Mouse (Mus musculus): ENCODE measurements around the gene Dennd4b. TPM values are rescaled to one million over a fixed set of nuclear protein-coding genes. Genes with fewer than 3 reads are reported as not detected.

Dennd4b gene
- polyA plus RNA-seq, 1 experiment from 2014 or later, result 7.4 TPM

DNA sequence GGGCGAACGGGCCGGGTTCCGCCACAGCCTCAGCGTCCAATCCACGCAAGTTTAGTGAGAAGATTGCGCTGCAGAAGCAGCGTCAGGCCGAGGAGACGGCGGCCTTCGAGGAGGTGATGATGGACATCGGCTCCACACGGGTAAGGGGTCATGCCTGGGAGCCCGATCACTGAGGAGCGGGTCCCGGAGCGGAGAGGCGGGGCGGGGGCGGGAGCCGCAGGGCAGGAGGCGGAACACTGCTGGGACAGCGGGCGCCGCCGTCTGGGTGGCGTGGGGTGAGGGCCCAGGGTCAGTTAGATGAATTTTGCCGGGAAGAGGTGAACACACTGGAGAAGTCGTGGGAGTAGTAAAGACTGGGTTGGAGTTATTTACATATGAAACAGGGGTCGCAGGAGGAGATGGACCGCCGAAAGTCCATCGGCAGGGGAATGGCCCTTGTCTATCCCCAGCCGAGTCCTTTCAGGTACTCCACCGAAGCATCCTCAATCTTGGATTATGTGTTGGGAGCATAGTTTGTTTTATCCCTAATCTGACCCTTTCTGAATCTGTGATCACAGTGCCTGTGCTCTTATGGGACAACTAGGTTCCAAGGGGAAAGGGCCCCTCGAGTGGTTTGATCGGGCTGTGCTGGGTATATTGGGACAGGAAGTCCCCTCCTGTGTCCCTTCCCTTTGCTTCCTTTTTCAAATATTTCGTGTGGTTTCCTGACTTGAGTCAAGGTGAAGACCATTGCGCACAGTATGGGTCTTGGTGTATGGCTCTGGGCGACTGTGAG, 10.4 kb upstream of the Dennd4b start:
- Histone ChIP-seq H3K27ac (peak overlapping the region; percentile 80), H3K36me3 (replicated peaks) (peaks cover 26% of the 10 kb centered on the region), H3K4me1 (peaks cover 21% of the 10 kb centered on the region), H3K27me3 (replicated peaks) (no peaks in the 10 kb centered on the region), H3K9me3 (no peaks in the 10 kb centered on the region), H3K4me2 (peak overlapping the region; percentile 89), H3K9ac (peak overlapping the region; percentile 96), H3K4me3 (peak overlapping the region; percentile 95)
- ATAC-seq (replicated peaks), result peak; percentile 65
- WGBS, result 1% methylated on average over 41 of the region's 41 CpGs

DNA sequence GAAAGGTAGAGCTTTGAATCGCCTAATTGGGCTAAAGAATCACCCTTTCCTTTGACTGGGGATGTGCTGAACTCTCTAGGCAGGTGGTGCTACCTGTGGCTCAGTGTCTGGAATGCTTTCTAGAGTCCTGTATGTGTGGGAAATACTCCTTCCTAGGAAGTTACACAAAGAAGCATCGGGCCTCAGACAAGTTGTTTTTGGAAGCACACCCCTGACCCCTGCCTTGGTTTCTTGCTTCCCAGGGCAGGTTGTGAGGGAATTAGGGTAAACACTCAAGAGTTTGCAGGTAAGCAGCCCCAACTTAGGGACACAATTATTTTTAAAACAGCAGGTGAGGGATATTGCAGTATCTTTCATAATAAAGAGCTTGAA, 9.8 kb upstream of the Dennd4b start:
- peak overlapping the region; percentile 96 for H3K9ac ChIP-seq
- H3K4me1 ChIP-seq, result peaks cover 20% of the 10 kb centered on the region
- WGBS, result 23% methylated on average over 2 of the region's 2 CpGs
- no peaks in the 10 kb centered on the region for H3K9me3 ChIP-seq
- H3K4me3 ChIP-seq, result peak overlapping the region; percentile 95
- peak overlapping the region; percentile 89 for H3K4me2 ChIP-seq
- H3K27me3 ChIP-seq (replicated peaks), result no peaks in the 10 kb centered on the region
- H3K36me3 ChIP-seq (replicated peaks), result peaks cover 31% of the 10 kb centered on the region
- H3K27ac ChIP-seq, result no peak overlapping the region; the same call in 1 of the 2 replicates
- no peak for ATAC-seq (replicated peaks)

DNA sequence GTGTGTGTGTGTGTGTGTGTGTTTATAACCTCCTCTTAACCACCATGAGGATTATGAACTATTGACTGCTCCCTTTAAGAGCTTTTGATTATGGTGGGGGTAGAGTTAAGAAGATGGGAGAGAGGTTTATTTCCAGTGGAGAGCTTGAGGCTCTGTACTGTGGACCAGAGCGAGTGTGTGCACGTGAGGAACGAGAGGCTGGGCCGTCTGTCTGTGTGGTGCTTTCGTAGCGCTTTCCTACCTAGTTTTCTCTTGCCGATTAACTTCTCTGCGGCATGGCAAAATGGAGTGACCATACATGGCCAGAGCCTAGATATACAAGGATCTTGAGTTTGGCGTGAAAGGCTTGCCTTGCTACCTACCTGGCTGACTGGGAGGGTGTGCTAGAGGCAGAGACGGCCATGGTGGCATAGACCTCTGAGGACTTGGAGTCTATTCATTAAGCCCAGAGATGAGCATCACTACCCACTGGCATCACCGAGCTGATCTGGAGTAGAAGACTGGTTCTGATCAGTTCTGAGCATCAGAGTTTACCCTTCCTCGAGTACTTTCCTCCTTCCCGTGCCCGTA, 9.1 kb upstream of the Dennd4b start:
- Histone ChIP-seq H3K9ac (no peak overlapping the region), H3K36me3 (replicated peaks) (peaks cover 38% of the 10 kb centered on the region), H3K4me3 (no peak overlapping the region), H3K27ac (no peak overlapping the region), H3K9me3 (no peaks in the 10 kb centered on the region), H3K4me2 (no peak overlapping the region), H3K4me1 (peaks cover 20% of the 10 kb centered on the region), H3K27me3 (replicated peaks) (no peaks in the 10 kb centered on the region)
- WGBS, result 94% methylated on average over 14 of the region's 14 CpGs
- no peak for ATAC-seq (replicated peaks)

DNA sequence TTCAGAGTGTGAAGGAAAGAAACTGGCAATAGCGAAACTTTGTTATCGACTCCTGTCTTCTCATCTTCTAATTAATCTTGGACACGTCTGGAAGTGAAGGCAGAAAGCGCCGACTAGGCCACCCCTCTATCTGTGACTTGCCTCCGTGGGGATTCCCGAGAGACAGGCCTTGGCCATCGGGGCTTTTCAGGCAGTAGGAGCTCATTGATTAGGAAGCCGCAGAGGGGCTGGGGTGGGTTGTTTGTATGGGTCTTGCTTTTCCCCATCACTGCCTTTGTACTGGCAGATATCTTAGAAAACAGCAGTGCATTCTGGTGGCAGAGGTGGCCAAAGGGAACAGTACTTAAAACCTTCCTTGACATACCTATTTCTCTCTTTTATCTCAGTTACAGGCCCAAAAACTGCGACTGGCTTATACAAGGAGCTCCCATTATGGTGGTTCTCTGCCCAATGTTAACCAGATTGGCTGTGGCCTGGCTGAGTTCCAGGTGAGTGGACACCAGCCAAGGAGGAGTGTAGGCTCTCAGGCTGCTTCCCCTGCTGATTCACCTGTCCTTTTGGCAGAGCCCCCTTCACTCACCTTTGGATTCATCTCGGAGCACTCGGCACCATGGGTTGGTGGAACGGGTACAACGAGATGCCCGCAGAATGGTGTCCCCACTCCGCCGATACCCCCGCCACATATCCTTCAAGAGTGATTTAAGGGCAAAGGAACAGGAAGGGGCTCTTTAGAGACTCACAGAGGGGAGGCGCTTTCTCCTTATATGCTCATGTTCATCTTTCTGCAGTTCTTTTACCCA, 8.1 kb upstream of the Dennd4b start:
- no peak for ATAC-seq (replicated peaks)
- Histone ChIP-seq H3K27me3 (replicated peaks) (no peaks in the 10 kb centered on the region), H3K27ac (no peak overlapping the region), H3K36me3 (replicated peaks) (peaks cover 45% of the 10 kb centered on the region), H3K9me3 (no peaks in the 10 kb centered on the region), H3K4me1 (peaks cover 20% of the 10 kb centered on the region), H3K4me2 (no peak overlapping the region), H3K9ac (no peak overlapping the region), H3K4me3 (no peak overlapping the region)
- 92% methylated on average over 19 of the region's 19 CpGs for WGBS

DNA sequence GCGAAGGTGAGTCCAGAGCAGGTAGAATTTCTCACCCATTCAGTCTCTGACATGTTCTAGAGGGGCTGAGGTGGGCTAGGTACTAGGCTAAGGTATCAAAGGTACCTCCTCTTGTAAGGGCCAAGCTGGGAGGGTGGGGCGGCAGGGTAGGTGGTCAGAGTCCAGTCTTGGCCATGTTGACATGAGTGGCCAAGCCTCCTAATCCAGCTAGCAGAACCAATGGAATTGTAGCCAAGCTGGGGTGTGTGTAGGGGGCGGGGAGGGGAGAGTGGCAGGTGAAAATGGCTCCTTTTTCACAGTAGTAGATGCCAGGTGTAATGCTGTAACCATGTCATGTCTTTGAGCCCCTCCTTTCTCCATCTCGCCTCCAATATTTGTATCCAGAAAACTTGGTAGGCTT, 6.5 kb upstream of the Dennd4b start:
- Histone ChIP-seq H3K9me3 (no peaks in the 10 kb centered on the region), H3K27ac (no peak overlapping the region), H3K9ac (no peak overlapping the region), H3K27me3 (replicated peaks) (no peaks in the 10 kb centered on the region), H3K4me1 (peaks cover 20% of the 10 kb centered on the region), H3K4me2 (no peak overlapping the region), H3K4me3 (no peak overlapping the region), H3K36me3 (replicated peaks) (peaks cover 60% of the 10 kb centered on the region)
- no peak for ATAC-seq (replicated peaks)
- 95% methylated on average over 4 of the region's 4 CpGs for WGBS

DNA sequence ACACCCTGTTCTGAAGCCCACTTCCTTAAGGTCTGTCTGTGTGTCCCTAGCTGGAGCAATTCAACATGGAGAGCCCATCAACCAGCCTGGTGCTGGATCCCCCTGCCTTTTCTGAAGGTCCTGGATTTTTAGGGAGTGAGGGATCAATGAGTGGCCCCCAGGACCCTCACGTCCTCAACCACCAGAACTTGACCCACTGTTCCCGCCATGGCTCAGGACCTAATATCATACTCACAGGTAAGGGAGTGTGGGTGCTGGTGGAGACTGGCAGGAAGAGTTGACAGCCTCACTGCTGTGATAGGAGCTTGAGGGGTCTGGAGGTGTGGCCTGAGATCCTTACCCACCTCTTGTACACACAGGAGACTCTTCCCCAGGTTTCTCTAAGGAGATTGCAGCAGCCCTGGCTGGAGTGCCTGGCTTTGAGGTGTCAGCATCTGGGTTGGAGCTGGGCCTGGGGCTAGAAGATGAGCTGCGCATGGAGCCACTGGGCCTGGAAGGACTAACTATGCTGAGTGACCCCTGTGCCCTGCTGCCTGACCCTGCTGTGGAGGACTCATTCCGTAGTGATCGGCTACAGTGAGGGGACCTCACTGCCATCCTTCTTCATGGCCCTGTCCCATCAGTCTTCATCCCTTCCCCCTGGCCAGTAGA, 1.7 kb upstream of the Dennd4b start:
- no peak overlapping the region for H3K9ac ChIP-seq
- H3K27me3 ChIP-seq (replicated peaks), result no peaks in the 10 kb centered on the region
- peaks cover 51% of the 10 kb centered on the region for H3K36me3 ChIP-seq (replicated peaks)
- H3K9me3 ChIP-seq, result no peaks in the 10 kb centered on the region
- H3K4me3 ChIP-seq, result no peak overlapping the region
- no peak for ATAC-seq (replicated peaks)
- no peak overlapping the region for H3K27ac ChIP-seq
- WGBS, result 94% methylated on average over 5 of the region's 5 CpGs
- no peak overlapping the region for H3K4me2 ChIP-seq
- H3K4me1 ChIP-seq, result peaks cover 14% of the 10 kb centered on the region

DNA sequence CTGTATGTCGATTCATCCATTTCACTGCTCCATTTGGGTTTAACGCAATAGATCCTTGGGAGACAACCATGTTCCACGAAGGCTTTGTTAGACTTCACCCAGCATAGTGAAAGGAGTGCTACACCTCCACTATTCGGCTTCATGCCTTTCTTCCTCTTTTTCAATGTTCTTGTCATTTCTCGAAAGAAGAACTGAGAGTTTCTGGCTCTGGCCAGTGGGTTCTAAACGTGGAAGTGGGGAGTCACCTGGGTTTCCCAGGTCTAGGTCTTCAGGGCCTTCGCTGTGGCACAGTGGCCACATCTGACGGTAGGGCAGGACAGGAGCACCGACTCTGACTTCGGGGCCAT, 325 bp upstream of the Dennd4b start:
- peak overlapping the region; percentile 78 for H3K4me2 ChIP-seq
- ATAC-seq (replicated peaks), result no peak
- H3K36me3 ChIP-seq (replicated peaks), result peaks cover 37% of the 10 kb centered on the region
- peak overlapping the region; percentile 82 for H3K4me3 ChIP-seq
- no peaks in the 10 kb centered on the region for H3K27me3 ChIP-seq (replicated peaks)
- H3K9ac ChIP-seq, result 0 out of 2 replicates have a peak overlapping the region, but pooled peaks have one; percentile 85
- 38% methylated on average over 10 of the region's 10 CpGs for WGBS
- no peaks in the 10 kb centered on the region for H3K9me3 ChIP-seq
- H3K27ac ChIP-seq, result peak overlapping the region; percentile 95
- peaks cover 14% of the 10 kb centered on the region for H3K4me1 ChIP-seq

DNA sequence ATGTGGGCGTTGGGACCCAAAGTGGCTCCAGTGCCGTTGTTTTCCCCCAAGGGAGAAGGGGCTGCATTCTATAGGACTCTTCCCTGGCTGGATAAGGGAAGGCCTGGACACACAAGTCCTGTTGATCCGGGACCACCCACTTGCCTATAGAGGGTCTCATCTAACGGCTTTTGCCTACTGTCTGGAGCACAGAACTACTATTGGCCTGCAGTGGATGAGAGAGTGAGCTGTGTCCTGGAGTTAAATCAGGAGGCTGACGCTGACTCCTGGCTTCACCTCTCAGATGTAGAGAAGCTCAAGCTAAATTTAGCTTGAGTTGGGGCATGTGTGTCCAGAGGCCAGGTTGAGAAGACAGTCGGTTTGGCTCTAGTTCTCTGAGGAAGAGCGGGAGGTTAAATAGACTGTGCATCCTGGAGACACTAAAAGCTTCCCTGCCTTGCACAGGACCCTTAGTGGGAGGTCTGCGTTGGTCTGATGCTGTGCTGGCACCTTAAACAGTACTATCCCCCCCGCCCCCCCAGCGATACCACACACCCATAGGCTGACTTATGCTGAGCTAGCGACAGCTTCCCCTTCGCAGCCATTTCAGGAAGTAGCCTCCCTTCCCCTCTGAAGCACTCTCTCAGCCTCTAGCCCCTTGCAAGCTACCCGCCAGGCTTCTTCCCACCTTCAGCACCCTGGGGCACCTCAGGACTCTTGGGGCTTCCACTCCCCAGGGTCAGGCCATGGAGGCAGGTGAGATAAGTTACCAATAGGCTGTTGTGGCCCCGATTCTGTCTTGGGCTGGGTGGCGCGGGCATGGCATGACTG, 1.2 kb downstream of the Dennd4b start:
- H3K4me2 ChIP-seq, result peak overlapping the region; percentile 78
- peak overlapping the region; percentile 95 for H3K27ac ChIP-seq
- H3K36me3 ChIP-seq (replicated peaks), result peaks cover 27% of the 10 kb centered on the region
- no peaks in the 10 kb centered on the region for H3K27me3 ChIP-seq (replicated peaks)
- WGBS, result 27% methylated on average over 16 of the region's 16 CpGs
- peak overlapping the region; percentile 82 for H3K4me3 ChIP-seq
- ATAC-seq (replicated peaks), result peak; percentile 63
- peak overlapping the region; percentile 85 for H3K9ac ChIP-seq
- H3K4me1 ChIP-seq, result peaks cover 14% of the 10 kb centered on the region
- H3K9me3 ChIP-seq, result no peaks in the 10 kb centered on the region

DNA sequence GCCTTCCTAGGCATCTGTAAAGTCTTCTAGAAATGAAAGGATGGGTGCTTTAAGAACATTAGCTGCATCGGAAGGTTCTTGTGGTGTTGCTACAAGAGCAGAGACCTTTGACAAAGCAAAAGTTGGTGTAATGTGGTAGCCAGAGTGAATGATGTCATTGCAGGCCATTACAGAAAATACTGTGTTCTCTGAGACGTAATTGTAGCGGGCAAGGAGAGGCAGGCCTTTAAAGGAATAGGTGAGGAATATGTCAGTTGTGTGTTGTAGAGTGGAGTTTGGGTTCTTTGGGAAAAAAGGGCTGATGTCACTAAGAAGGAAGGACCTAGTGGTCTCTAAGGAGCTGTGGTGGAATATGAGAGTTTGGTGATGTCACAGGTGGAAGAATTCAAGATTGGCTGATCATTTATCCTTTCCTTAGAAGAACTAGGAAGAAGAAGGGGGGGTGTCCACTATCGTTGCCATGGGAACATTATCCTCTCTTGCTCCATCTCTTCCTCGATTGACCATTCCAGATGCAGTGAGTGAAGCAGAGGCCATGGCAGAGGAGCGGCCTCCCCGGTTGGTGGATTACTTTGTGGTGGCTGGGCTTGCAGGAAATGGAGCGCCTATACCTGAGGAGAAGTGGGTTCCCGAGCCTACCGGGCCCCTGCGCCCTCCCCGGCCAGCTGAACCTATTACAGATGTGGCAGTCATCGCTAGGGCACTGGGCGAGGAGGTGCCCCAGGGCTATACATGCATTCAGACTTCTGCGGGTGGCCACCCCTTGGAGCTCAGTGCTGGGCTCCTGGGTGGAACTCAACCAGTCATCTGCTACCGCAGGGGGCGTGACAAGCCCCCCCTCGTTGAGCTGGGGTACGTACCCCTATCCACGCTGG, 2.2 kb downstream of the Dennd4b start:
- ATAC-seq (replicated peaks), result no peak
- Histone ChIP-seq H3K36me3 (replicated peaks) (peaks cover 21% of the 10 kb centered on the region), H3K4me3 (no peak overlapping the region), H3K9me3 (no peaks in the 10 kb centered on the region), H3K4me1 (peaks cover 14% of the 10 kb centered on the region), H3K27ac (no peak overlapping the region), H3K4me2 (peak overlapping the region; percentile 78; the same call in 1 of the 2 replicates), H3K27me3 (replicated peaks) (no peaks in the 10 kb centered on the region), H3K9ac (no peak overlapping the region)
- 91% methylated on average over 20 of the region's 20 CpGs for WGBS

DNA sequence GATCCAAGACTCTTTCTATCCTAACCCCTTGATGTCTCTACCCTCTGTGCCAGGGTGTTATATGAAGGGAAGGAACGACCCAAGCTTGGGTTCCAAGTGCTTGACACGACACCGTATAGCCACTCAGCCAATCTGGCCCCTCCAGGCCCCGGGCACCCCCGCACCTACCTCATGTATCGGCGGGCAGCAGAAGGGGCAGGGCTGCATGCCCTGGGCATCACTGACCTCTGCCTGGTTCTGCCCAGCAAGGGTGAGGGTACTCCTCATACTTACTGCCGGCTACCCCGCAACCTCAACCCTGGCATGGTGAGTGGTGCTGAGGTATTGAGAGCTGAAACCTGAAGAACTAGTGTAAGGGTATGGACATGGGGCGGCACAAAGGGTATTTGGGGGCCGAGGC, 3.2 kb downstream of the Dennd4b start:
- H3K4me2 ChIP-seq, result no peak overlapping the region
- no peaks in the 10 kb centered on the region for H3K9me3 ChIP-seq
- ATAC-seq (replicated peaks), result no peak
- no peak overlapping the region for H3K4me3 ChIP-seq
- peaks cover 14% of the 10 kb centered on the region for H3K4me1 ChIP-seq
- H3K27ac ChIP-seq, result no peak overlapping the region
- no peaks in the 10 kb centered on the region for H3K27me3 ChIP-seq (replicated peaks)
- peaks cover 16% of the 10 kb centered on the region; the same call in 1 of the 2 replicates for H3K36me3 ChIP-seq (replicated peaks)
- no peak overlapping the region for H3K9ac ChIP-seq
- WGBS, result 97% methylated on average over 11 of the region's 11 CpGs

DNA sequence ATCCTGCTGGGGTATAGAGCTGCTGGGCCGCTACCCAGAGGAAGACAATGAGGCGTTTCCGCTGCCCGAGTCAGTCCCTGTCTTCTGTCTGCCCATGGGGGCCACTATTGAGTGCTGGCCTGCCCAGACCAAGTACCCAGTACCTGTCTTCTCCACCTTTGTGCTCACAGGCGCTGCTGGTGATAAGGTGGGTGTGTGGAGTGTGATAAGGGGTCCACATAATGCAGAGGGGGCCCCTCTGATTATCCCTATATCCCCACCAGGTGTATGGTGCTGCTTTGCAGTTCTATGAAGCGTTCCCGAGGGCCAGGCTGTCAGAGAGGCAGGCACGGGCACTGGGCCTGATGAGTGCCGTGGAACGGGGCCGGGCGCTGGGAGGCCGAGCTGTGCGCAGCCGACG, 4.0 kb downstream of the Dennd4b start:
- H3K4me2 ChIP-seq, result no peak overlapping the region
- peaks cover 12% of the 10 kb centered on the region; the same call in 1 of the 2 replicates for H3K36me3 ChIP-seq (replicated peaks)
- H3K4me3 ChIP-seq, result no peak overlapping the region
- ATAC-seq (replicated peaks), result no peak
- H3K27me3 ChIP-seq (replicated peaks), result no peaks in the 10 kb centered on the region
- H3K27ac ChIP-seq, result no peak overlapping the region
- no peak overlapping the region for H3K9ac ChIP-seq
- peaks cover 14% of the 10 kb centered on the region for H3K4me1 ChIP-seq
- no peaks in the 10 kb centered on the region for H3K9me3 ChIP-seq
- WGBS, result 88% methylated on average over 16 of the region's 16 CpGs
